Mouse (Mus musculus): ENCODE data around the gene Lingo3. TPM values are rescaled to one million over a fixed set of nuclear protein-coding genes. Genes with fewer than 3 reads are reported as not detected.

The Lingo3 gene
- polyA plus RNA-seq, 1 experiment, result not detected

DNA sequence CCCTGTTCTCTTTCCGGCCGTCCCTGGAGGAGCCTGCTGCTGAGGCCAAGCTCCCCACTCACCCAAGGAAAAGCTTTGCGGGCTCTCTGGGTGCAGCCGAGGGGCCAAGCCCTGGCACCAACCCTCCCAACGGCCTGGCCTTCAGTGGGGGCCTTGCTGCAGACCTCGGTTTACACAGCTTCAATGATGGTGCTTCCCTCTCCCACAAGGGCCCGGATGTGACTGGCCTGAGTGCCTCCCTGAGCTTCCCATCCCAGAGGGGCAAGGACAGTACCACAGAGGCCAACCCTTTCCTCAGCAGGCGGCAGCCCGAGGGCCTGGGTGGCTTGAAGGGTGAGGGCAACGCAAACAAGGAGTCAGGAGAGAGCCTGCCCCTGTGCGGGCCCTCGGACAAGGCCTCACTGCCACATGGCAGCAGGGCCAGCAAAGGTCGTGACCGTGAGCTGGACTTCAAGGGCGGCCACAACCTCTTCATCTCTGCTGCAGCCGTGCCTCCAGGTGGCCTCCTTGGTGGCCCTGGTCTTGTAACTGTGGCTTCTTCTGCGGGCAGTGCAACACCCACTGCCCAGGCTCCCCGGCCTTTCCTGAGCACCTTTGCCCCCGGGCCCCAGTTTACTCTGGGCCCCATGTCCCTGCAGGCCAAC is 53.0 kb downstream of the Lingo3 start:
- TF ChIP-seq CTCF (IDR thresholded peaks at IDR 0.05; ENCODE audit: control insufficient read depth, insufficient read depth, low read length) (no peak), POLR2A (IDR thresholded peaks at IDR 0.05; ENCODE audit: borderline replicate concordance, control insufficient read depth, low read depth, low read length) (no peak)
- H3K27ac ChIP-seq (ENCODE audit: control insufficient read depth, insufficient read depth, low read depth, low read length, poor library complexity), result no peak overlapping the region
- 90% methylated on average over 19 of the region's 19 CpGs for WGBS
- no peak overlapping the region for H3K4me3 ChIP-seq (replicated peaks; ENCODE audit: control insufficient read depth, low read depth, low read length)
- no peaks in the 10 kb centered on the region for H3K4me1 ChIP-seq (ENCODE audit: control insufficient read depth, insufficient read depth, low read length)

DNA sequence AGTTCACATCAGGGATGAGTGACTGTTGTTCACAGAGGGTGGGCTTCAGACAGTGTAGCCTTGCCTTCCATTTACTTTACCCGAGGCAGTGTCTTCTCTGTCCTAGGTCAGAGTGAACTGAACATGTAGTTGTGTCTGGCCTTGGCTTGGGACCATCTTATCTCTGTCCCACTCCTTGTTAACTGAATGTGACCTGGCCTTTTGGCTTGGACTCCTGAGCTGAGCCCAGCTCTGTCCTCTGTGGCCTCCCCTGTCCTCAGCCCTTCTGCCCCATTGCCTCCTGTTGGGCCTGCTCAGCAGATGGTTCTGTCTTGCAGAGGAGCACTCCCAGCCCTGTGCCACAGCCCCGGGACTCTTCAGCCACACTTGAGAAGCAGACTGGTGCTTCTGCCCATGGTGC is 56.3 kb downstream of the Lingo3 start:
- Histone ChIP-seq H3K27ac (ENCODE audit: control insufficient read depth, insufficient read depth, low read depth, low read length, poor library complexity) (no peak overlapping the region), H3K4me1 (ENCODE audit: control insufficient read depth, insufficient read depth, low read length) (no peaks in the 10 kb centered on the region), H3K4me3 (replicated peaks; ENCODE audit: control insufficient read depth, low read depth, low read length) (no peak overlapping the region)
- TF ChIP-seq CTCF (IDR thresholded peaks at IDR 0.05; ENCODE audit: control insufficient read depth, insufficient read depth, low read length) (no peak), POLR2A (IDR thresholded peaks at IDR 0.05; ENCODE audit: borderline replicate concordance, control insufficient read depth, low read depth, low read length) (no peak)
- 82% methylated on average over 2 of the region's 2 CpGs for WGBS

- 92% methylated on average over 11 of the region's 11 CpGs for WGBS
- Histone ChIP-seq H3K4me3 (replicated peaks; ENCODE audit: control insufficient read depth, low read depth, low read length) (no peak overlapping the region), H3K27ac (ENCODE audit: control insufficient read depth, insufficient read depth, low read depth, low read length, poor library complexity) (no peak overlapping the region), H3K4me1 (ENCODE audit: control insufficient read depth, insufficient read depth, low read length) (no peaks in the 10 kb centered on the region)
- TF ChIP-seq CTCF (IDR thresholded peaks at IDR 0.05; ENCODE audit: control insufficient read depth, insufficient read depth, low read length) (no peak), POLR2A (IDR thresholded peaks at IDR 0.05; ENCODE audit: borderline replicate concordance, control insufficient read depth, low read depth, low read length) (no peak)
Observed at GRCm38 (mm10) chr10:80785963-80786362, 57.9 kb downstream of the Lingo3 start.

- no peaks in the 10 kb centered on the region for H3K4me1 ChIP-seq (ENCODE audit: control insufficient read depth, insufficient read depth, low read length)
- TF ChIP-seq CTCF (IDR thresholded peaks at IDR 0.05; ENCODE audit: control insufficient read depth, insufficient read depth, low read length), result no peak
- no peak for TF ChIP-seq POLR2A (IDR thresholded peaks at IDR 0.05; ENCODE audit: borderline replicate concordance, control insufficient read depth, low read depth, low read length)
- H3K27ac ChIP-seq (ENCODE audit: control insufficient read depth, insufficient read depth, low read depth, low read length, poor library complexity), result no peak overlapping the region
- WGBS, result 93% methylated on average over 12 of the region's 12 CpGs
- H3K4me3 ChIP-seq (replicated peaks; ENCODE audit: control insufficient read depth, low read depth, low read length), result no peak overlapping the region
Observed at GRCm38 (mm10) chr10:80784871-80785270, 59.0 kb downstream of the Lingo3 start.

DNA sequence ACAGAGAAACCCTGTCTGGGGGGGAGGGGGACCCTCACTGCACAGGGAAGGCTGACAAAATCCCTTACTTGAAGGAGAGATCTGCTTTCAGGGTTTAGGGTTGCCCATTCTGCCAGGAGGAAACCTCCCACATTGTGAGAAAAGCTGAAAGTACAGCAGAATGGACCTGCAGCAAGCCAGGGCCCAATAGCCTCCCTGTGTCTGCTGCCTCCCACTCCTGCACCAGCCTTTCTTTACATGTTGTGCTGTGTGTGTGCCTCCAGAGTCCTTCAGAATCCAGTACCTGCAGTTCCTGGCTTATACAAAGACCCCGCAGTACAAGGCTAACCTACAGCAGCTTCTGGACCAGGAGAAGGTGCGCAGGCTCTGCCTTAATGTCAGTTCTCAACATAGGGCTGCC is 59.5 kb downstream of the Lingo3 start:
- WGBS, result 98% methylated on average over 2 of the region's 2 CpGs
- H3K4me3 ChIP-seq (replicated peaks; ENCODE audit: control insufficient read depth, low read depth, low read length), result no peak overlapping the region
- no peaks in the 10 kb centered on the region for H3K4me1 ChIP-seq (ENCODE audit: control insufficient read depth, insufficient read depth, low read length)
- H3K27ac ChIP-seq (ENCODE audit: control insufficient read depth, insufficient read depth, low read depth, low read length, poor library complexity), result no peak overlapping the region
- no peak for TF ChIP-seq CTCF (IDR thresholded peaks at IDR 0.05; ENCODE audit: control insufficient read depth, insufficient read depth, low read length)
- no peak for TF ChIP-seq POLR2A (IDR thresholded peaks at IDR 0.05; ENCODE audit: borderline replicate concordance, control insufficient read depth, low read depth, low read length)

Other genes with a start within 250 kb of the Lingo3 start
- gene Scamp4, start 241.2 kb downstream of the Lingo3 start, polyA plus RNA-seq (2011; ENCODE audit: insufficient read depth, insufficient read length, low replicate concordance, missing spikeins), result 12.9 and 17.2 TPM in 2 replicates
- 2.2 and 3.2 TPM in 2 replicates for gene Adat3, start 241.2 kb downstream of the Lingo3 start, polyA plus RNA-seq (2011; ENCODE audit: insufficient read depth, insufficient read length, low replicate concordance, missing spikeins)
- gene Gm49322, start 238.0 kb downstream of the Lingo3 start, polyA plus RNA-seq (2011; ENCODE audit: insufficient read depth, insufficient read length, low replicate concordance, missing spikeins), result 2.0 and 2.4 TPM in 2 replicates
- 49.9 and 75.2 TPM in 2 replicates for gene Csnk1g2, start 221.2 kb downstream of the Lingo3 start, polyA plus RNA-seq (2011; ENCODE audit: insufficient read depth, insufficient read length, low replicate concordance, missing spikeins)
- 7.0 and 22.1 TPM in 2 replicates for gene Btbd2, start 187.0 kb downstream of the Lingo3 start, polyA plus RNA-seq (2011; ENCODE audit: insufficient read depth, insufficient read length, low replicate concordance, missing spikeins)
- gene Mknk2, start 165.9 kb downstream of the Lingo3 start, polyA plus RNA-seq (2011; ENCODE audit: insufficient read depth, insufficient read length, low replicate concordance, missing spikeins), result 70.5 and 89.6 TPM in 2 replicates
- gene Mob3a, start 142.1 kb downstream of the Lingo3 start, polyA plus RNA-seq (2011; ENCODE audit: insufficient read depth, insufficient read length, low replicate concordance, missing spikeins), result 16.3 and 45.8 TPM in 2 replicates
- 22.9 and 33.3 TPM in 2 replicates for gene Izumo4, start 141.9 kb downstream of the Lingo3 start, polyA plus RNA-seq (2011; ENCODE audit: insufficient read depth, insufficient read length, low replicate concordance, missing spikeins)
- 35.9 and 68.0 TPM in 2 replicates for gene Ap3d1, start 101.8 kb downstream of the Lingo3 start, polyA plus RNA-seq (2011; ENCODE audit: insufficient read depth, insufficient read length, low replicate concordance, missing spikeins)
- 30.8 and 55.1 TPM in 2 replicates for gene Dot1l, start 88.8 kb downstream of the Lingo3 start, polyA plus RNA-seq (2011; ENCODE audit: insufficient read depth, insufficient read length, low replicate concordance, missing spikeins)
- gene Sf3a2, start 45.8 kb downstream of the Lingo3 start, polyA plus RNA-seq (2011; ENCODE audit: insufficient read depth, insufficient read length, low replicate concordance, missing spikeins), result 26.5 and 34.5 TPM in 2 replicates
- 123 and 186 TPM in 2 replicates for gene Plekhj1, start 45.4 kb downstream of the Lingo3 start, polyA plus RNA-seq (2011; ENCODE audit: insufficient read depth, insufficient read length, low replicate concordance, missing spikeins)
- 3.0 TPM in 1 of 2 replicates, not detected in the other for gene Amh, start 38.8 kb downstream of the Lingo3 start, polyA plus RNA-seq (2011; ENCODE audit: insufficient read depth, insufficient read length, low replicate concordance, missing spikeins)
- 1.4 TPM in 1 of 2 replicates, not detected in the other for gene Jsrp1, start 30.5 kb downstream of the Lingo3 start, polyA plus RNA-seq (2011; ENCODE audit: insufficient read depth, insufficient read length, low replicate concordance, missing spikeins)
- 672 and 986 TPM in 2 replicates for gene Oaz1, start 17.4 kb downstream of the Lingo3 start, polyA plus RNA-seq (2011; ENCODE audit: insufficient read depth, insufficient read length, low replicate concordance, missing spikeins)
- gene Lsm7, start 11.2 kb upstream of the Lingo3 start, polyA plus RNA-seq (2011; ENCODE audit: insufficient read depth, insufficient read length, low replicate concordance, missing spikeins), result 114 and 136 TPM in 2 replicates
- 68.6 and 109 TPM in 2 replicates for gene Sppl2b, start 11.2 kb upstream of the Lingo3 start, polyA plus RNA-seq (2011; ENCODE audit: insufficient read depth, insufficient read length, low replicate concordance, missing spikeins)
- gene Tmprss9, start 27.8 kb upstream of the Lingo3 start, polyA plus RNA-seq (2011; ENCODE audit: insufficient read depth, insufficient read length, low replicate concordance, missing spikeins), result not detected in 2 replicates
- 78.1 and 118 TPM in 2 replicates for gene Timm13, start 56.9 kb upstream of the Lingo3 start, polyA plus RNA-seq (2011; ENCODE audit: insufficient read depth, insufficient read length, low replicate concordance, missing spikeins)
- 10.7 and 29.8 TPM in 2 replicates for gene Lmnb2, start 74.2 kb upstream of the Lingo3 start, polyA plus RNA-seq (2011; ENCODE audit: insufficient read depth, insufficient read length, low replicate concordance, missing spikeins)
- gene Gadd45b, start 86.0 kb upstream of the Lingo3 start, polyA plus RNA-seq (2011; ENCODE audit: insufficient read depth, insufficient read length, low replicate concordance, missing spikeins), result 6.3 and 17.9 TPM in 2 replicates
- not detected in 2 replicates for gene Gng7, start 170.9 kb upstream of the Lingo3 start, polyA plus RNA-seq (2011; ENCODE audit: insufficient read depth, insufficient read length, low replicate concordance, missing spikeins)
- not detected in 2 replicates for gene Diras1, start 181.6 kb upstream of the Lingo3 start, polyA plus RNA-seq (2011; ENCODE audit: insufficient read depth, insufficient read length, low replicate concordance, missing spikeins)
- gene Slc39a3, start 193.4 kb upstream of the Lingo3 start, polyA plus RNA-seq (2011; ENCODE audit: insufficient read depth, insufficient read length, low replicate concordance, missing spikeins), result 3.7 and 3.9 TPM in 2 replicates
- gene Sgta, start 216.1 kb upstream of the Lingo3 start, polyA plus RNA-seq (2011; ENCODE audit: insufficient read depth, insufficient read length, low replicate concordance, missing spikeins), result 26.2 and 52.3 TPM in 2 replicates
- gene Thop1, start 226.0 kb upstream of the Lingo3 start, polyA plus RNA-seq (2011; ENCODE audit: insufficient read depth, insufficient read length, low replicate concordance, missing spikeins), result 10.3 and 16.7 TPM in 2 replicates